Mouse (Mus musculus): ENCODE data around the gene Plagl1. TPM values are rescaled to one million over a fixed set of nuclear protein-coding genes. Genes with fewer than 3 reads are reported as not detected.

Plagl1 gene
- polyA plus RNA-seq, 1 experiment from 2014 or later, result 466 TPM

- WGBS, result 89% methylated on average over 5 of the region's 5 CpGs
- ATAC-seq (ENCODE audit: insufficient number of reproducible peaks, insufficient read depth, low FRiP score, low read depth), result no peak
- no peak overlapping the region for H3K27ac ChIP-seq (ENCODE audit: low read length)
These were observed 95.1 kb downstream of the Plagl1 start for GRCm38 (mm10) chr10:13155377-13155776.

GRCm38 (mm10) chr10:13160913-13161312 lies 100.6 kb downstream of the Plagl1 start:
- peaks cover 12% of the 10 kb centered on the region; the same call in 1 of the 2 replicates for H3K9me3 ChIP-seq (ENCODE audit: control insufficient read depth, low read depth, low read length)
- no peak overlapping the region for H3K4me2 ChIP-seq (replicated peaks; ENCODE audit: low read depth, low read length)
- no peaks in the 10 kb centered on the region for H3K4me1 ChIP-seq (ENCODE audit: control insufficient read depth, insufficient read depth, low read length)
- no peak overlapping the region for H3K9ac ChIP-seq (replicated peaks; ENCODE audit: low read depth, low read length)
- ATAC-seq (ENCODE audit: insufficient number of reproducible peaks, insufficient read depth, low FRiP score, low read depth), result no peak
- no peak overlapping the region for H3K27ac ChIP-seq (ENCODE audit: low read length)
- 90% methylated on average over 4 of the region's 4 CpGs for WGBS
- H3K27me3 ChIP-seq (ENCODE audit: control insufficient read depth, insufficient read depth, low read length), result no peaks in the 10 kb centered on the region
- no peaks in the 10 kb centered on the region for H3K36me3 ChIP-seq (ENCODE audit: control insufficient read depth, insufficient read depth, low read length)
- H3K4me3 ChIP-seq (ENCODE audit: low read depth, low read length), result no peak overlapping the region

More at GRCm38 (mm10) chr10:13155377-13155776, 95.1 kb downstream of the Plagl1 start:
- no peaks in the 10 kb centered on the region for H3K36me3 ChIP-seq (ENCODE audit: control insufficient read depth, insufficient read depth, low read length)
- peaks cover 7% of the 10 kb centered on the region; the same call in 1 of the 2 replicates for H3K4me1 ChIP-seq (ENCODE audit: control insufficient read depth, insufficient read depth, low read length)
- H3K9me3 ChIP-seq (ENCODE audit: control insufficient read depth, low read depth, low read length), result peaks cover 7% of the 10 kb centered on the region; the same call in 1 of the 2 replicates
- no peak overlapping the region for H3K9ac ChIP-seq (replicated peaks; ENCODE audit: low read depth, low read length)
- no peak overlapping the region for H3K4me2 ChIP-seq (replicated peaks; ENCODE audit: low read depth, low read length)
- H3K27me3 ChIP-seq (ENCODE audit: control insufficient read depth, insufficient read depth, low read length), result no peaks in the 10 kb centered on the region
- no peak overlapping the region for H3K4me3 ChIP-seq (ENCODE audit: low read depth, low read length)

- H3K9ac ChIP-seq (replicated peaks; ENCODE audit: low read depth, low read length), result no peak overlapping the region
- no peak for ATAC-seq (ENCODE audit: insufficient number of reproducible peaks, insufficient read depth, low FRiP score, low read depth)
- H3K4me3 ChIP-seq (ENCODE audit: low read depth, low read length), result no peak overlapping the region
- H3K27ac ChIP-seq (ENCODE audit: low read length), result no peak overlapping the region
- no peaks in the 10 kb centered on the region for H3K4me1 ChIP-seq (ENCODE audit: control insufficient read depth, insufficient read depth, low read length)
- no peaks in the 10 kb centered on the region for H3K27me3 ChIP-seq (ENCODE audit: control insufficient read depth, insufficient read depth, low read length)
- no peak overlapping the region for H3K4me2 ChIP-seq (replicated peaks; ENCODE audit: low read depth, low read length)
- 57% methylated on average over 4 of the region's 4 CpGs for WGBS
- H3K9me3 ChIP-seq (ENCODE audit: control insufficient read depth, low read depth, low read length), result peaks cover 12% of the 10 kb centered on the region; the same call in 1 of the 2 replicates
- no peaks in the 10 kb centered on the region for H3K36me3 ChIP-seq (ENCODE audit: control insufficient read depth, insufficient read depth, low read length)
These were observed 101.7 kb downstream of the Plagl1 start for GRCm38 (mm10) chr10:13162031-13162430.

GRCm38 (mm10) chr10:13168461-13168860 lies 108.2 kb downstream of the Plagl1 start:
- Histone ChIP-seq H3K9ac (replicated peaks; ENCODE audit: low read depth, low read length) (no peak overlapping the region), H3K4me2 (replicated peaks; ENCODE audit: low read depth, low read length) (no peak overlapping the region), H3K4me1 (ENCODE audit: control insufficient read depth, insufficient read depth, low read length) (peaks cover 25% of the 10 kb centered on the region), H3K4me3 (ENCODE audit: low read depth, low read length) (no peak overlapping the region), H3K27me3 (ENCODE audit: control insufficient read depth, insufficient read depth, low read length) (no peaks in the 10 kb centered on the region), H3K36me3 (ENCODE audit: control insufficient read depth, insufficient read depth, low read length) (no peaks in the 10 kb centered on the region), H3K9me3 (ENCODE audit: control insufficient read depth, low read depth, low read length) (peaks cover 5% of the 10 kb centered on the region; the same call in 1 of the 2 replicates), H3K27ac (ENCODE audit: low read length) (peak overlapping the region; percentile 90)
- no peak for ATAC-seq (ENCODE audit: insufficient number of reproducible peaks, insufficient read depth, low FRiP score, low read depth)
- 32% methylated on average over 5 of the region's 5 CpGs for WGBS

GRCm38 (mm10) chr10:13170739-13171448 lies 110.6 kb downstream of the Plagl1 start:
- peak; percentile 54; the same call in 1 of the 2 replicates for ATAC-seq (ENCODE audit: insufficient number of reproducible peaks, insufficient read depth, low FRiP score, low read depth)
- H3K27ac ChIP-seq (ENCODE audit: low read length), result peak overlapping the region; percentile 77
- H3K9ac ChIP-seq (replicated peaks; ENCODE audit: low read depth, low read length), result no peak overlapping the region
- H3K36me3 ChIP-seq (ENCODE audit: control insufficient read depth, insufficient read depth, low read length), result no peaks in the 10 kb centered on the region
- no peaks in the 10 kb centered on the region for H3K27me3 ChIP-seq (ENCODE audit: control insufficient read depth, insufficient read depth, low read length)
- peaks cover 25% of the 10 kb centered on the region for H3K4me1 ChIP-seq (ENCODE audit: control insufficient read depth, insufficient read depth, low read length)
- no peak overlapping the region for H3K4me2 ChIP-seq (replicated peaks; ENCODE audit: low read depth, low read length)
- H3K4me3 ChIP-seq (ENCODE audit: low read depth, low read length), result no peak overlapping the region
- H3K9me3 ChIP-seq (ENCODE audit: control insufficient read depth, low read depth, low read length), result no peaks in the 10 kb centered on the region
- 25% methylated on average over 12 of the region's 12 CpGs for WGBS

- ATAC-seq (ENCODE audit: insufficient number of reproducible peaks, insufficient read depth, low FRiP score, low read depth), result no peak
- Histone ChIP-seq H3K36me3 (ENCODE audit: control insufficient read depth, insufficient read depth, low read length) (no peaks in the 10 kb centered on the region), H3K27ac (ENCODE audit: low read length) (peak overlapping the region; percentile 77; the same call in 1 of the 2 replicates), H3K9me3 (ENCODE audit: control insufficient read depth, low read depth, low read length) (no peaks in the 10 kb centered on the region), H3K4me2 (replicated peaks; ENCODE audit: low read depth, low read length) (no peak overlapping the region), H3K4me1 (ENCODE audit: control insufficient read depth, insufficient read depth, low read length) (peaks cover 28% of the 10 kb centered on the region), H3K4me3 (ENCODE audit: low read depth, low read length) (no peak overlapping the region), H3K9ac (replicated peaks; ENCODE audit: low read depth, low read length) (no peak overlapping the region), H3K27me3 (ENCODE audit: control insufficient read depth, insufficient read depth, low read length) (no peaks in the 10 kb centered on the region)
- WGBS, result 29% methylated on average over 2 of the region's 2 CpGs
These were observed 111.2 kb downstream of the Plagl1 start for GRCm38 (mm10) chr10:13171461-13171860.

GRCm38 (mm10) chr10:13172798-13173221 lies 112.5 kb downstream of the Plagl1 start:
- H3K27ac ChIP-seq (ENCODE audit: low read length), result peak overlapping the region; percentile 75
- WGBS, result 28% methylated on average over 10 of the region's 10 CpGs

GRCm38 (mm10) chr10:13175866-13176265 lies 115.6 kb downstream of the Plagl1 start:
- no peak overlapping the region for H3K9ac ChIP-seq (replicated peaks; ENCODE audit: low read depth, low read length)
- WGBS, result 71% methylated on average over 7 of the region's 7 CpGs
- H3K27me3 ChIP-seq (ENCODE audit: control insufficient read depth, insufficient read depth, low read length), result no peaks in the 10 kb centered on the region
- H3K27ac ChIP-seq (ENCODE audit: low read length), result no peak overlapping the region
- H3K4me1 ChIP-seq (ENCODE audit: control insufficient read depth, insufficient read depth, low read length), result peaks cover 20% of the 10 kb centered on the region
- peaks cover 32% of the 10 kb centered on the region for H3K36me3 ChIP-seq (ENCODE audit: control insufficient read depth, insufficient read depth, low read length)
- no peaks in the 10 kb centered on the region for H3K9me3 ChIP-seq (ENCODE audit: control insufficient read depth, low read depth, low read length)
- no peak for ATAC-seq (ENCODE audit: insufficient number of reproducible peaks, insufficient read depth, low FRiP score, low read depth)
- no peak overlapping the region for H3K4me2 ChIP-seq (replicated peaks; ENCODE audit: low read depth, low read length)
- H3K4me3 ChIP-seq (ENCODE audit: low read depth, low read length), result no peak overlapping the region

More at GRCm38 (mm10) chr10:13172798-13173221, 112.5 kb downstream of the Plagl1 start:
- Histone ChIP-seq H3K36me3 (ENCODE audit: control insufficient read depth, insufficient read depth, low read length) (peaks cover 7% of the 10 kb centered on the region), H3K4me1 (ENCODE audit: control insufficient read depth, insufficient read depth, low read length) (peaks cover 28% of the 10 kb centered on the region), H3K9me3 (ENCODE audit: control insufficient read depth, low read depth, low read length) (no peaks in the 10 kb centered on the region), H3K27me3 (ENCODE audit: control insufficient read depth, insufficient read depth, low read length) (no peaks in the 10 kb centered on the region), H3K4me3 (ENCODE audit: low read depth, low read length) (no peak overlapping the region), H3K4me2 (replicated peaks; ENCODE audit: low read depth, low read length) (no peak overlapping the region), H3K9ac (replicated peaks; ENCODE audit: low read depth, low read length) (no peak overlapping the region)
- ATAC-seq (ENCODE audit: insufficient number of reproducible peaks, insufficient read depth, low FRiP score, low read depth), result peak; percentile 70; the same call in 1 of the 2 replicates
